Mouse (Mus musculus) stomach, postnatal 0 days (tissue): ENCODE data around the gene Comt. TPM values are rescaled to one million over a fixed set of nuclear protein-coding genes. Genes with fewer than 3 reads are reported as not detected.

Source experiments
- ATAC-seq: fragments of 200-750 bp; cut with Nextera tagmentation; 2 replicates; pipeline ENCODE4 v1.8.0; 2017; ENCODE audit not compliant: low FRiP score, low TSS enrichment
- DNase-seq: peaks from one replicate; pipeline ENCODE4 v3.0.0-alpha.2; 2016; ENCODE audit warnings: low spot score
- H3K27ac ChIP-seq: fragments of 300-500 bp; sonication (generic); replicated peaks from 2 replicates; pipeline ENCODE4 v1.5.1; 2014; ENCODE audit warnings: mild to moderate bottlenecking, control low read depth
- H3K27me3 ChIP-seq: fragments of 300-500 bp; sonication (generic); 2 replicates; pipeline ENCODE4 v1.6.1; 2014; ENCODE audit warnings: low read length; ENCODE audit not compliant: control insufficient read depth, insufficient read depth
- H3K36me3 ChIP-seq: fragments of 300-500 bp; sonication (generic); 2 replicates; pipeline ENCODE4 v1.6.1; 2014; ENCODE audit warnings: low read length, mixed read lengths; ENCODE audit not compliant: control insufficient read depth, insufficient read depth
- H3K4me1 ChIP-seq: fragments of 300-500 bp; sonication (generic); replicated peaks from 2 replicates; pipeline ENCODE4 v1.6.1; 2014; ENCODE audit warnings: antibody characterized with exemption; ENCODE audit not compliant: control insufficient read depth, insufficient read depth
- H3K4me2 ChIP-seq: fragments of 300-500 bp; sonication (generic); replicated peaks from 2 replicates; pipeline ENCODE4 v1.6.1; 2014; ENCODE audit warnings: low read depth, mild to moderate bottlenecking, control low read depth, moderate library complexity
- H3K4me3 ChIP-seq: fragments of 300-500 bp; sonication (generic); 2 replicates; pipeline ENCODE4 v1.5.1; 2014; ENCODE audit warnings: low read depth, low read length, control low read depth
- H3K9ac ChIP-seq: fragments of 300-500 bp; sonication (generic); 2 replicates; pipeline ENCODE4 v1.6.1; 2014; ENCODE audit warnings: mild to moderate bottlenecking, low read length, control low read depth, mixed read lengths
- H3K9me3 ChIP-seq: fragments of 300-500 bp; sonication (generic); 2 replicates; pipeline ENCODE4 v1.6.1; 2016; ENCODE audit warnings: low read length; ENCODE audit not compliant: control insufficient read depth
- CTCF ChIP-seq: IDR thresholded peaks from 2 replicates; pipeline ENCODE4 v1.5.1; 2016; ENCODE audit warnings: antibody characterized with exemption, low read depth, mild to moderate bottlenecking, moderate library complexity
- EP300 ChIP-seq: optimal IDR thresholded peaks from 2 replicates; pipeline ENCODE3; 2016; ENCODE audit warnings: antibody characterized with exemption
- WGBS: fragments of 180-500 bp; shearing (Covaris S2); extraction: QIAGEN DNeasy Blood & Tissue Kit; methylation state at CpG from one replicate; pipeline ENCODE4 v1.1.7; 2014; 5-methylcytosine and 5-hydroxymethylcytosine counted together
- polyA plus RNA-seq: library from polyadenylated mRNA; unstranded; fragments of >200 nt; fragmentation: Nextera tagmentation; extraction: Ambion mirVana; gene quantifications from 2 replicates; pipeline ENCODE4 v1.2.1, GENCODE M21; 2015

The Comt gene
- polyA plus RNA-seq, 1 experiment from 2014 or later, result 95.1 TPM

DNA sequence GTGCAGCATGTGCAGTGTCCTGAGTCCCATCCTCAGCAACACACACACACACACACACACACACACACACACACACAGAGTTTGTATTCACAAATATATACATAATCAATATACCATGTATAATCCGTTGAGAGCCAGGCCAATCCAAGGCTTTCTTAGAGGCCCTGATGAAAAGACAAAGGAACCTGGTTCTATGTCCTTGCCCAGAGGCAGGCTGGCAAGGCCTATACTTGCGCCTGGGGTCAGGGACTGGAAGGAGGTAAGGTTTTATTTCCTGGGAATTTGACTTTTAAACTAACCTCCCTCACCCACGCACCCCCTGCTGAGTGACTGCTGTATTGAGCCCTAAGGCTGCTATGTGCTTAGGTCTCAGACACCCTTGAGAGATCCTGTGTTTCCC is 6.1 kb downstream of the Comt start:
- H3K27ac ChIP-seq, result no peak overlapping the region
- H3K4me2 ChIP-seq, result no peak overlapping the region
- peaks cover 3% of the 10 kb centered on the region; the same call in 1 of the 2 replicates for H3K36me3 ChIP-seq
- no peaks in the 10 kb centered on the region for H3K27me3 ChIP-seq
- DNase-seq (no peak), ATAC-seq (no peak)
- no peak for TF ChIP-seq CTCF
- no peak for TF ChIP-seq EP300
- peaks cover 4% of the 10 kb centered on the region for H3K4me1 ChIP-seq
- H3K9me3 ChIP-seq, result no peaks in the 10 kb centered on the region
- no peak overlapping the region for H3K9ac ChIP-seq
- WGBS, result 71% methylated on average over 3 of the region's 3 CpGs
- H3K4me3 ChIP-seq, result no peak overlapping the region

DNA sequence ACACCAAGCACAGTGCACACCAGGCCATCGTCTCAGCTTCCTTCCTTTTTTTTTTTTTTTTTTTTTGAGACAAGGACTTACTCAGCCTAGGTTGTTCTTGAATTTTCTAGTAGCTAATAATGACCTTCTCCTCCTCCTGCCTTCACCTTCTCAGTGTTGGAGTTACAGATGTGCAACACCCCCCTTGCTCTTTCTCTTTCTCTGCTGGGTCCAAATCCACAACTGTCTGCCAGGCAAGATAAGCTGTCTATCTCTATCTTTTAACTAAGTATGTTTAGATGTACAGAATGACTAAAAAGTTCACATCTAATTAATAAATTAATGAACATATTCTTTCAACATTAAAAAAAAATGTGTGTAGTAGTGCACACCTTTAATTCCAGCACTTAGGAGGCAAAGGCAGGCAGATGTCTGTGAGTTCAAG is 7.0 kb downstream of the Comt start:
- peaks cover 3% of the 10 kb centered on the region; the same call in 1 of the 2 replicates for H3K36me3 ChIP-seq

DNA sequence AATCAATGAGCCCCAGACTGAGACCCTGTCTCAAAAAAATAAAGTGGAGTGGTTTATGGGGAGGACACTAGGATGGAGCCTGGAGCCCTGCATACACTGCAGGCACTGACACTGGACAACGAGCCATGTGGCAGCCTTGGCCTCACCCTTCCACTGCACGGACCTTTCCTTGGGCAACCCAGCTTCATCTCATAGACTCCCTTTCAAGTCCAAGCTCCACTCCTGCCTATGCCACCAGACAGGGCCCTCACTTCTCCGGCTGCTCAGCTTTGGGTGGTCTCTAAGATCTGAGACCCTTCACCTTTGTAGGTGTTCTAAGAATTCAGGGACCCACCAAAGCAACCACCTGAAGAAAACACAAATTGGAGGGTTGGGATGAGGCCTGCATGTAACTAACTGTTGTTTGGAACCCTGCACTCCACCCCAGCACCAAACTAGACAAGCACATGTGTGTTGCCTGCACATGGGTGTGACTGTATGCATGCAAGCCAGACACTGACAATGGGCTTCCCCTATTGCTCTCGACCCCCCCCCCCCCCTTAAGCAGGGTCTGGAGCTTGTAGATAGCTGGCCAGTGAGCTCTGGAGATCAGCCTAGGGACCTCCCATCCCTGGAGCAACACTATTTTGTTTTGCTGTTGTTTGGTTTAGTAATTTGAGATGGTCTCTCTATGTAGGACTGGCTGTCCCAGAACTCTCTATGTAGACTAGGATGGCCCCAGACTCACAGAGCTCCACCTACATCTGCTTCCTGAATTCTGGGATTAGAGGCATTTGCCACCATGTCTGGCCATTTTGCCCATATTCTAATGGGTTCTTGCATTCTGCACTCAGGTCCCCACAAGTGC is 7.7 kb downstream of the Comt start:
- Histone ChIP-seq H3K9ac (no peak overlapping the region), H3K9me3 (no peaks in the 10 kb centered on the region), H3K27ac (no peak overlapping the region), H3K27me3 (no peaks in the 10 kb centered on the region), H3K4me1 (peaks cover 4% of the 10 kb centered on the region), H3K4me3 (no peak overlapping the region), H3K4me2 (no peak overlapping the region), H3K36me3 (peaks cover 3% of the 10 kb centered on the region; the same call in 1 of the 2 replicates)
- DNase-seq (no peak), ATAC-seq (no peak)
- TF ChIP-seq EP300 (no peak), CTCF (no peak)
- WGBS, result 85% methylated on average over 4 of the region's 4 CpGs

More for the DNA sequence above, 7.0 kb downstream of the Comt start:
- ATAC-seq (no peak), DNase-seq (no peak)
- Histone ChIP-seq H3K4me1 (peaks cover 4% of the 10 kb centered on the region), H3K27ac (no peak overlapping the region), H3K27me3 (no peaks in the 10 kb centered on the region), H3K9me3 (no peaks in the 10 kb centered on the region), H3K4me2 (no peak overlapping the region), H3K4me3 (no peak overlapping the region), H3K9ac (no peak overlapping the region)
- 77% methylated on average over 1 of the region's 1 CpGs for WGBS
- TF ChIP-seq EP300, result no peak
- TF ChIP-seq CTCF, result no peak

DNA sequence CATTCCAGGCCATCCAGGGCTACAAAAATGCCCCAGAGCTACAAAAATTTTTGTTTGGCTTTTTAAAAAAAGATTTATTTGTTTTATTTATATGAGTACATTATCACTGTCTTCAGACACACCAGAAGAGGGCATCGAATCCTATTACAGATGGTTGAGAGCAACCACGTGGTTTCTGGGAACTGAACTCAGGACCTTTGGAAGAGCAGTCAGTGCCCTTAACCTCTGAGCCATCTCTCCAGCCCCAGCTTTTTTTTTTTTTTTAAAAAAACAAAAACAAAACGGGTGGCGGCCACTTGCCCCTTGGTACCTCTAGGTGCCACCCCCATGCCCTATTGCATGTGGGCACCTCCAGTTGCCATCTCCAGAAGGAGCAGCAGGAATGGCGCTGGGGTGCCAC is 9.2 kb downstream of the Comt start:
- H3K9me3 ChIP-seq, result no peaks in the 10 kb centered on the region
- no peak overlapping the region for H3K9ac ChIP-seq
- WGBS, result 93% methylated on average over 5 of the region's 5 CpGs
- H3K36me3 ChIP-seq, result peaks cover 3% of the 10 kb centered on the region; the same call in 1 of the 2 replicates
- no peak overlapping the region for H3K4me2 ChIP-seq
- ATAC-seq (no peak), DNase-seq (no peak)
- TF ChIP-seq EP300, result no peak
- TF ChIP-seq CTCF, result no peak
- H3K4me3 ChIP-seq, result no peak overlapping the region
- H3K27me3 ChIP-seq, result no peaks in the 10 kb centered on the region
- no peak overlapping the region for H3K27ac ChIP-seq
- peaks cover 4% of the 10 kb centered on the region for H3K4me1 ChIP-seq

DNA sequence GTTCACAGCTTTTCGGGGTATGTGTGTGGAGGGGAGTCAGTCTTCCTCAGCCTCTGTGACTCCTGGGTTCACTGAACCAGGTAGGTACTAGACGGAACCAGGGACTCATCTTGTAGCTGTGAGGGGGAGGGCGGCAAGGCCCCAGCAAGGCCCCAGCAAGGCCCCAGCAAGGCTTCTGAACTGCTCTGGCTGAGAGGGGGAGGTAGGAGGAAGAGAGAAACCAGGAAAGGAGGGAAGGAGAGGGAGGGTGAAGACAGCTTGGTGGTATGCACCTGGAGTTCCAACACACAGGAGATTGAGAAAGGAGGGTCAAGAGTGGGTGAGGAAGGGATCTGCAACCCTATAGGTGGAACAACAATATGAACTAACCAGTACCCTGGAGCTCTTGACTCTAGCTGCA is 9.8 kb downstream of the Comt start:
- Histone ChIP-seq H3K9ac (0 out of 2 replicates have a peak overlapping the region, but pooled peaks have one; percentile 35), H3K9me3 (no peaks in the 10 kb centered on the region), H3K4me2 (peak overlapping the region; percentile 8; the same call in 1 of the 2 replicates), H3K4me1 (peaks cover 4% of the 10 kb centered on the region), H3K27ac (peak overlapping the region; percentile 90), H3K4me3 (no peak overlapping the region), H3K27me3 (no peaks in the 10 kb centered on the region), H3K36me3 (peaks cover 3% of the 10 kb centered on the region; the same call in 1 of the 2 replicates)
- no peak for DNase-seq
- 62% methylated on average over 3 of the region's 3 CpGs for WGBS
- no peak for ATAC-seq
- TF ChIP-seq EP300 (no peak), CTCF (no peak)
